Mouse (Mus musculus) liver, adult 2 months (tissue): ENCODE measurements at regions not wholly inside any gene's neighbourhood (a gene's known extent, or its start where the extent isn't known, plus 50 kb on each side); places are given as distances from the start of the nearest gene placed in this dataset.

ENCODE experiments used
- CTCF ChIP-seq: fragments of 200-500 bp; IDR thresholded peaks from 2 replicates; pipeline ENCODE4 v1.5.1; 2011; ENCODE audit warnings: low read depth, low read length, control low read depth
- POLR2A ChIP-seq: fragments of 200-500 bp; IDR thresholded peaks from 2 replicates; pipeline ENCODE4 v1.6.1; 2011; ENCODE audit warnings: low read length, control low read depth; ENCODE audit not compliant: insufficient read depth; ENCODE audit errors: extremely low read depth

GRCm38 (mm10) chr10:67647777-67648727, 99.3 kb upstream of the Ado start:
- TF ChIP-seq CTCF (no peak), POLR2A (no peak)
